Mouse (Mus musculus) heart, embryonic 16.5 days (tissue): Measurements from ENCODE around the gene Dus1l. TPM values are rescaled to one million over a fixed set of nuclear protein-coding genes. Genes with fewer than 3 reads are reported as not detected.
"Not testable (repeated sequence)": the region's sequence is repeated elsewhere in the genome, so short reads cannot be mapped to it uniquely, and the experiment has no call there.

Experiments used
- ATAC-seq: fragments of 200-750 bp; cut with Nextera tagmentation; replicated peaks from 2 replicates; pipeline ENCODE4 v1.8.0; 2017; ENCODE audit warnings: moderate number of reproducible peaks; ENCODE audit not compliant: insufficient read depth, low FRiP score; ENCODE audit errors: extremely low read depth
- H3K27ac ChIP-seq: fragments of 300-500 bp; sonication (generic); 2 replicates; pipeline ENCODE4 v1.5.1; 2014; ENCODE audit warnings: mild to moderate bottlenecking, low read length, control low read depth, moderate library complexity
- H3K27me3 ChIP-seq: fragments of 300-500 bp; sonication (generic); 2 replicates; pipeline ENCODE4 v1.6.1; 2014; ENCODE audit warnings: low read length, mixed read lengths; ENCODE audit not compliant: control insufficient read depth, insufficient read depth
- H3K36me3 ChIP-seq: fragments of 300-500 bp; sonication (generic); 2 replicates; pipeline ENCODE4 v1.6.1; 2014; ENCODE audit not compliant: control insufficient read depth, insufficient read depth
- H3K4me1 ChIP-seq: fragments of 300-500 bp; sonication (generic); 2 replicates; pipeline ENCODE4 v1.6.1; 2014; ENCODE audit warnings: low read length, mixed read lengths; ENCODE audit not compliant: control insufficient read depth, insufficient read depth
- H3K4me2 ChIP-seq: fragments of 300-500 bp; sonication (generic); 2 replicates; pipeline ENCODE4 v1.6.1; 2014; ENCODE audit warnings: low read depth, mild to moderate bottlenecking, control low read depth, low read length
- H3K4me3 ChIP-seq: fragments of 300-500 bp; sonication (generic); 2 replicates; pipeline ENCODE4 v1.5.1; 2014; ENCODE audit warnings: mild to moderate bottlenecking, control low read depth, low read length
- H3K9ac ChIP-seq: fragments of 300-500 bp; sonication (generic); 2 replicates; pipeline ENCODE4 v1.6.1; 2014; ENCODE audit warnings: low read length, control low read depth
- H3K9me3 ChIP-seq: fragments of 300-500 bp; sonication (generic); replicated peaks from 2 replicates; pipeline ENCODE4 v1.6.1; 2016; ENCODE audit warnings: low read length; ENCODE audit not compliant: control insufficient read depth
- WGBS: fragments of 180-500 bp; shearing (Covaris S2); extraction: QIAGEN DNeasy Blood & Tissue Kit; methylation state at CpG from one replicate; pipeline ENCODE4 v1.1.7; 2014; 5-methylcytosine and 5-hydroxymethylcytosine counted together
- polyA plus RNA-seq: library from polyadenylated mRNA; unstranded; fragments of >200 nt; fragmentation: Nextera tagmentation; extraction: Ambion mirVana; gene quantifications from 2 replicates; pipeline ENCODE4 v1.2.1, GENCODE M21; 2015

Dus1l gene
- polyA plus RNA-seq = 44.7 and 49.7 TPM in 2 replicates

DNA sequence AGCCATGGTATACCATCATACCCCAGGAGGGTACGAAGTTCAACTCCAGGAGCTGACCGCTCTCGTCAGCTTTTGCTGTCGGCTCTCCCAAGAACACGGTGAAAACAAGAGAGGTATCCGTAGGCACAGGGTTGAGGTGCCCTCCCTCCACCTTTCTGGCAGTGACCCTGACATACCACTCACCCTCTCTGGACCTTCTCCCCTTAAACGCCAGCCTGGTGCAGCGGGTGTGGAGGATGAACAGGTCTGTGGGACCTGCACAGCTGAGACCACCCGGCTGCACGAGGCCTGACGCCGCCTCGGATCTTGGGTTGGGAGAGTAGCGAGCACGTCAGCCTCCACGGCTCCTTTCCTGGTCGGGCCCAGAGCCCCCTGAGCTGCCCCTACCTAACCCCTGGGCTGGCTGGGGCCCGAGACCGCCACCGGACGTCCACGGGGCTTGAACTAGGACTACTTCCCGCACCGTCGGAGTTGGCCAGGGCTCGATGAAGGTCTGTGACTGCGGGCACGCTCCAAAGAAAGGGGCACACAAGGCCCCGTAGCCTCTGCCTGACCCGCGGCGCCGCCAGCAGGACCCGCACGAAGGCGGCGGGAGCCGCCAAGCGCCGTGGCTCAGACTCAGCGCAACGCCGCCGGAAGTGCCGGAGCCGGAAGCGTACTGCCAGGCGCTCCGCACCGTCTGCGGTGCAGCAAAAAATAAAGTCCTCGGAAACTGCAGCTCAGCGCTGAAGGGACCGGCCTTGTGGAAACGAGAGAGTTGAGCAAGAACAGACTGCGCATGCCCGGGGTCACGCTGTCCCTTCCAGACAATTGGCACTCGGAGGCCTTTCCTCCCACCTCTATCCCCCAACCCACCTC is at the start of gene Dus1l:
TSS of gene Dus1l (minus strand) at position 648 of the 858 bp plus-strand sequence.
- H3K27ac ChIP-seq = peak within 1 kb of the TSS; percentile 91
- peaks cover 13% of the 10 kb centered on the region for H3K36me3 ChIP-seq
- peak; percentile 88 for ATAC-seq
- peak within 1 kb of the TSS; percentile 99 for H3K4me3 ChIP-seq
- WGBS = 2% methylated on average over 59 of the region's 59 CpGs
- no peaks in the 10 kb centered on the region for H3K27me3 ChIP-seq
- peak within 1 kb of the TSS; percentile 98 for H3K4me2 ChIP-seq
- peak within 1 kb of the TSS; percentile 99 for H3K9ac ChIP-seq
- no peaks in the 10 kb centered on the region for H3K9me3 ChIP-seq
- peaks cover 19% of the 10 kb centered on the region for H3K4me1 ChIP-seq

DNA sequence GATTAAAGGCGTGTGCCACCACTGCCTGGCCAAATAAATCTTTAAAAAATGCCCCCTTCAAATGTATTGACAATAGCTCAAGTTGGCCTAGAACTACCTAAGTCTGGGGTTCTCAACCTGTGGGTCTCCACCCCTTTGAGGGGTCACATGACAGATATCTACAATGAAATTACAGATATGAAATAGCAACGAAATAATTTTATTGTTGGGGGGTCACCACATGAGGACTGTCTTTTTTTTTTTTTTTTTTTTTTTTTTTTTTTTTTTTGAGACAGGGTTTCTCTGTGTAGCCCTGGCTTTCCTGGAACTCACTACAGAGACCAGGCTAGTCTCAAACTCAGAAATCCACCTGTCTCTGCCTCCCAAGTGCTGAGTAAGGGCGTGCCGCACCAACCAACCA is 48.1 kb upstream of the Dus1l start:
- no peak for ATAC-seq
- WGBS = 84% methylated on average over 4 of the region's 4 CpGs
- Histone ChIP-seq H3K4me3 (no peak overlapping the region), H3K9me3 (no peaks in the 10 kb centered on the region), H3K36me3 (no peaks in the 10 kb centered on the region), H3K9ac (no peak overlapping the region), H3K4me1 (peaks cover 3% of the 10 kb centered on the region), H3K4me2 (no peak overlapping the region), H3K27ac (no peak overlapping the region), H3K27me3 (no peaks in the 10 kb centered on the region)

DNA sequence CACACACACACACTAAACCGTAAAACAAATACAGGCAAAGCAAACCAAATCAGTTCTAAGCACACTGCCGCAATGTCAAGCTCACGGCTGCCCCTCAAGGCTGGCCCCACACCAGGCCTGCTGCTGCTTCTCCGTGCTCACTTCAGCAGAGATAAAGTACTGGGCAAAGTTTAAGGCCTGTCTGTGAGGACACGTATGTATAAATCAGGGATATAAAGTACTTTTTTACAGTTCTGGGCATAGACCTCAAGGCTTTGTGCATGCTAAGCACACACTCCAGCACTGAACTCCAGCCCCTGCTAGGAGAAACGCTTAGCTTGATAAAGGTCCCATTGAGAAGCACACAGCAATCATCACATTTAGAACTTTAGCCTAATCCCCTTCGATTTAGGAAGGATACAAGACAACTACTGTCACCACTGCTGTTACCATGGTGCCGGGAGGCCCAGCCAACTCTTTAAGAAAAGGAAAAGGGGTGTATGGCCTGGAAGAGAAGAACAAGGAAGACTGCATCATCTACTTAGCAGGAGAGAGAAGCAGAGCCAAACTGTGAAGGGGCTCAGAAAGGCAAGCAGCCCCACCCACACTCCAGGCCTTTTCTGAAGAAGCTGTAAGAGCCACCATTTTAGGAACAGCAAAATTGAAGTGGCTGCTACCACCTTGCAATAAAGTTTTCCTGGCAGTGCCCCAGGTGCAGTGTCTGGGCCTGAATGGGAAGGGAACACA is 37.5 kb upstream of the Dus1l start:
- Histone ChIP-seq H3K9ac (peak overlapping the region; percentile 46), H3K4me3 (no peak overlapping the region), H3K4me2 (no peak overlapping the region), H3K27me3 (no peaks in the 10 kb centered on the region), H3K27ac (peak overlapping the region; percentile 59), H3K9me3 (no peaks in the 10 kb centered on the region), H3K36me3 (no peaks in the 10 kb centered on the region), H3K4me1 (peaks cover 16% of the 10 kb centered on the region)
- ATAC-seq = peak; percentile 25; the same call in 1 of the 2 replicates
- 33% methylated on average over 8 of the region's 8 CpGs for WGBS

DNA sequence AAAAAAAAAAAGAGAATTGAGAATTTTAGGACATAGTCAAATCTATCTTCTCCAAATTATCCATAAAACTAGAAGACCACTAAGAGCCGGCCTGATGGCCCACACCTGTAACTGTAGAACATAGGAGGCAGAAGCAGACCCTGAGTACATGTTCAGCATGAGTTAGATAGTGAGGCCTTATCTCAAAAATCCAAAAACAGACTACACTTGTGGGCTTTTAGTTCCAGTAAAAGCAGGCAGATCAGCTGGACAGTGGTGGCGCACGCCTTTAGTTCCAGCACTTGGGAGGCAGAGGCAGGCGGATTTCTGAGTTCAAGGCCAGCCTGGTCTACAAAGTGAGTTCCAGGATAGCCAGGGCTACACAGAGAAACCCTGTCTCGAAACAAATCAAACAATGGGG is 36.8 kb upstream of the Dus1l start:
- not testable (repeated sequence) for H3K27me3 ChIP-seq, H3K9ac ChIP-seq, H3K4me2 ChIP-seq, H3K36me3 ChIP-seq, ATAC-seq, H3K27ac ChIP-seq, H3K9me3 ChIP-seq, H3K4me3 ChIP-seq
- H3K4me1 ChIP-seq = peaks cover 16% of the 10 kb centered on the region
- 85% methylated on average over 5 of the region's 5 CpGs for WGBS

DNA sequence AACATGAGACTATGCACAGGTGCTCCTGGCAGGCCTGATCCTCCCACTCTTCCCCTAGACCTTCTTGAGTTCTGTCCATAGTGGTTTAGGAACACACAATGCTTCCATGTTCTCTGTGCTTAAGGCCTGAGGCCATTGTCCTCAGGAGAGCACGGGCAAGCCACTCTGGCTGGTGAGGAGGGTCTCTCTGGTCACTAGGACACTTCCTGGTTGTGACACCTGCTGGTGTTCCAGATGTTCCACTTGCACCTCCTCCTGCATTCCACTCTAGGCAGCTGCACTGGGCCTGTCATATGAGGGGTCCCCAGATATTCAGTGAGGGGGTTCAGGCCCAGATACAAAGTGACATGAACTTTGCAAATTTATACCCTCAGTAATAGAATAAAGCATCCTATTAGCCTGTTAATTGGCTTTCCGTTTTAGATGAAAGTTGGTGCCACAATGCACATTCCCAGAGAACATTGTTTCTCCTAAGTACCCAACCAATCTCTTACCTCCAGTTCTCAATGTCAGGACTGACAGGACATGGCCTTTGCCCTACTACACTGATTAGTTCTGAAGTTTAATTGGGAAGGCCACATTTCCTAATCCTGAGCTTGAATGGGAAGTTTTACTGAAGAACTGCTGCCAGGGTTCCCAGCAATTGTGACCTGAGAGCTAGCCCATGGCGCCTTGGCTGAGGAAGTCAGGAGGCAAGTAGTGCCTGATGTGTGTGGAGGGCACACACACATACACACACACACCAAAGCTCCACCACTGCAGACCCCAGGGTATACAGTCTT is 35.6 kb upstream of the Dus1l start:
- 85% methylated on average over 3 of the region's 3 CpGs for WGBS
- no peaks in the 10 kb centered on the region for H3K36me3 ChIP-seq
- no peak overlapping the region for H3K4me2 ChIP-seq
- no peak overlapping the region for H3K4me3 ChIP-seq
- no peak overlapping the region for H3K27ac ChIP-seq
- no peak overlapping the region for H3K9ac ChIP-seq
- no peak for ATAC-seq
- no peaks in the 10 kb centered on the region for H3K27me3 ChIP-seq
- no peaks in the 10 kb centered on the region for H3K9me3 ChIP-seq
- H3K4me1 ChIP-seq = peaks cover 16% of the 10 kb centered on the region

DNA sequence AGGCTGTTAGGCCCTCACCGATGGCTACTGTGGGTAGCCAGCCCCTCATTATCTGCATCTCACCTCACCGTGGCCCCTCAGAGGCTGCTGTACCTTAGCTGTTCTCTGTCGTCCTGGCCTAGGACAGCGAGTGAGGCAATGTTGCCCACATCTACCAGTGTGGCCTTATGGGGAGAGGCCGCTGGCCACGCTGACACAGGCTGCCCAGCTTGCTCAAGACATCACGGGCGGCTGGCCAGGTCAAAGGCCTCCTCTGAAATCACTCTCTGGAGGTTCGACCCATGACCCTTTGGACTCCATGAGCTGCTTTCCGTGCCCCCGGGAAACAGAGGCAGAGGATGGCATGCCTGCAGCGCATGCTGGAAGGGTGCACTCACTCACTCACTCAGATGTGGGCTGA is 34.5 kb upstream of the Dus1l start:
- Histone ChIP-seq H3K36me3 (no peaks in the 10 kb centered on the region), H3K27ac (no peak overlapping the region), H3K4me3 (no peak overlapping the region), H3K27me3 (no peaks in the 10 kb centered on the region), H3K4me1 (peaks cover 20% of the 10 kb centered on the region), H3K4me2 (no peak overlapping the region), H3K9ac (no peak overlapping the region), H3K9me3 (no peaks in the 10 kb centered on the region)
- WGBS = 84% methylated on average over 12 of the region's 12 CpGs
- no peak for ATAC-seq

DNA sequence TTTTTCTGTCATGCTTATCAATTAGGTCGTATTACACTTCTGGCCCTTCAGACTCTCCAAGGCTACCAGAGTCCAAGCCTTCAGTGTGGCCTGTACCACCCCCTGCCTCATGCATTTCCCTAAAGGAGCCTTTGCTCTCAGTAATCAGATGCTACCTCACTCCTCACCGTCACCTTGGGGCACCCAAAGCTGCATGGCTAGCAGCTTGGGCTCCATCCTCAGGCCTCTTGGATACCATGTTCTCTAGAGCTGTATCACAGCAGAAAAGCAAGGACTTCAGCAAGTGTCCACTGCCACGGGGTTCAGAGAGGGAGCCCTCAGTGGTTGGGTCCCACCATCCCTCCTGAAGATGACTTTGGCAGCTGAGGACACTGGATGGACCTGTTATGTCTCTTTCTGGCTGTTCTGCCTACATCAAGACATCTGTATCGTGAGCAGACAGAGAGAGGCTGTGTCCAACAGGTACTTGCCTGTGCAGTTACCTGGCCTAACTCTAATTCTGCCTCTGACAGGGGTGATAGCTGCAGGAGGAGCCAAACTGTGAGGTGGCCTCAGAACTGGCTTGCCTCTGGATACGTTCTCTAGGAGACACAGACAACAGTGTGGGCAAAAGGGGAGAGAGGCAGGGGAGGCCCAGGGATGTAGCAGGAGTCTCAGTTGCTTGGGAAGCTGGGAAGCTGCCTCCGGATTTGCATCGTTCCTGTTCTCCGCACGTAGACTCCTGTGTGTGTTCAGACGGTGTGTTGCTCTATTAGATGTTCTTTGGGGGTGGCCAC is 33.7 kb upstream of the Dus1l start:
- Histone ChIP-seq H3K36me3 (no peaks in the 10 kb centered on the region), H3K4me1 (peaks cover 27% of the 10 kb centered on the region), H3K4me3 (no peak overlapping the region), H3K27me3 (no peaks in the 10 kb centered on the region), H3K9ac (no peak overlapping the region), H3K4me2 (no peak overlapping the region), H3K9me3 (no peaks in the 10 kb centered on the region), H3K27ac (no peak overlapping the region)
- WGBS = 78% methylated on average over 10 of the region's 10 CpGs
- ATAC-seq = no peak

DNA sequence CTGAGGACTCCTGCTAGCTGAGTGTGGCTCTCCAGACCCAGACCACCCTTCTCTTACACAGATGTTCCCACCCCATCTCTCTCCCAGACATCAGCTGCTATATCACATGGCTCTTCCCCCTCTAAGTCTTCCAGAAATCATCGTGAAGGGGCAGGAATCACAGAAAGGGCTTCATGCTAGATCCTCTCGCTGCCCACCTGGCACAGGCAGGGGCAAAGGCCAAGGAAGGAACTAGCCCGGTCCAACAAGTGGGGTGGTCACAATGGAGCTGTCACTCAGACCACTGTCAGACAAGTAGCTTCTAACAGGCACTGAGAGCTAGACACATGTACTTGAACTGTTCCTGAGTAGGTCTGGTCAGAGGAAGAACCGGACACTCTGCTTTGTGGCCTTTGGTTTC is 32.2 kb upstream of the Dus1l start:
- no peak overlapping the region for H3K4me2 ChIP-seq
- 62% methylated on average over 4 of the region's 4 CpGs for WGBS
- H3K9ac ChIP-seq = no peak overlapping the region
- no peaks in the 10 kb centered on the region for H3K27me3 ChIP-seq
- no peaks in the 10 kb centered on the region for H3K9me3 ChIP-seq
- H3K36me3 ChIP-seq = no peaks in the 10 kb centered on the region
- ATAC-seq = no peak
- no peak overlapping the region for H3K27ac ChIP-seq
- no peak overlapping the region for H3K4me3 ChIP-seq
- peaks cover 16% of the 10 kb centered on the region for H3K4me1 ChIP-seq
